Mouse (Mus musculus) G1E (cell line): ENCODE results near the gene Rheb.

Source experiments
- CTCF ChIP-seq: IDR thresholded peaks from 2 replicates; pipeline ENCODE4 v1.5.1; 2012; ENCODE audit warnings: low read depth, low read length, inconsistent platforms, mixed read lengths
- GATA1 ChIP-seq: IDR thresholded peaks from 2 replicates; pipeline ENCODE4 v1.6.1; 2012; ENCODE audit warnings: borderline replicate concordance, low read length, inconsistent platforms, mixed read lengths

DNA sequence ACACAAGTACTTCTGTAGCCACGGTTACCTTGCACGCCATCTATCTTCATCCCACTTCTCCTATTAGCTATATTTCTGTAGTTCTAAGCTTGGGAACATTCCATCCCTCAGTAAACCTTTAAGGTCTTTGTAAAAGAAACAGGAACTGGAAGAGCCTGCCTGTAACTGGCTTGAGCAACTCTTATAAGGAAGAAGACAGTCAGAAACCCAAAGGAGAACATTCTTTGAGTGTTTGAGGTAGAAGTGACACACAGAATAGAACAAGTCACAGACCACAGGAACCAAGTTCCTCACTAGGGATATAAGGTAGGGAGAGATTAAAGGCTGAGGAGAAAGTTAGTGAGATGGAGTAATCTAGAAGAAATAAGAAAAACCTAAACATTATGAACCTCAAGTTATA, 15.3 kb downstream of the Rheb start:
- TF ChIP-seq CTCF (no peak), GATA1 (no peak)
